Mouse (Mus musculus): ENCODE results near the gene Tmem202. TPM values are rescaled to one million over a fixed set of nuclear protein-coding genes. Genes with fewer than 3 reads are reported as not detected.

Tmem202 gene
- polyA plus RNA-seq, 1 experiment = 3.6 TPM

- DNase-seq (ENCODE audit: extremely low spot score in 1 of 2, low spot score in 1 of 2) = no peak
These were observed 66.5 kb downstream of the Tmem202 start for GRCm38 (mm10) chr9:59473171-59473570.

GRCm38 (mm10) chr9:59469446-59469845 lies 70.2 kb downstream of the Tmem202 start:
- DNase-seq (ENCODE audit: extremely low spot score in 1 of 2, low spot score in 1 of 2) = no peak

Other genes with a start within 250 kb of the Tmem202 start
- 18.0 and 19.7 TPM in 2 replicates for gene Adpgk, start 248.3 kb downstream of the Tmem202 start, polyA plus RNA-seq (2012; rRNA removed)
- 34.4 and 37.3 TPM in 2 replicates for gene Bbs4, start 186.3 kb downstream of the Tmem202 start, polyA plus RNA-seq (2012; rRNA removed)
- 50.1 and 53.1 TPM in 2 replicates for gene Arih1, start 53.2 kb downstream of the Tmem202 start, polyA plus RNA-seq (2012; rRNA removed)
- gene Hexa, start 307 bp downstream of the Tmem202 start, polyA plus RNA-seq (2012; rRNA removed) = 59.6 and 59.9 TPM in 2 replicates
- gene Celf6, start 38.1 kb upstream of the Tmem202 start, polyA plus RNA-seq (2012; rRNA removed) = 17.5 and 19.3 TPM in 2 replicates
- 186 and 191 TPM in 2 replicates for gene Parp6, start 77.4 kb upstream of the Tmem202 start, polyA plus RNA-seq (2012; rRNA removed)
- gene Pkm, start 116.5 kb upstream of the Tmem202 start, polyA plus RNA-seq (2012; rRNA removed) = 1,290 and 1,497 TPM in 2 replicates
- 13.2 and 15.2 TPM in 2 replicates for gene Gramd2, start 140.3 kb upstream of the Tmem202 start, polyA plus RNA-seq (2012; rRNA removed)
- 5.1 and 7.0 TPM in 2 replicates for gene Senp8, start 210.9 kb upstream of the Tmem202 start, polyA plus RNA-seq (2012; rRNA removed)
- 20.8 and 21.9 TPM in 2 replicates for gene Myo9a, start 211.0 kb upstream of the Tmem202 start, polyA plus RNA-seq (2012; rRNA removed)